Mouse (Mus musculus) spleen, postnatal 4 days (tissue): ENCODE data around the gene Hnrnpa1.
"Not testable (repeated sequence)": the region's sequence is repeated elsewhere in the genome, so short reads cannot be mapped to it uniquely, and the experiment has no call there.

Experiments
- DNase-seq, 2 experiments: peaks; one replicate each; pipeline ENCODE4 v3.0.0; 2022; ENCODE audit warnings: low spot score in 2 of 2

The Hnrnpa1 gene

GRCm38 (mm10) chr15:103272419-103273279 lies 32.4 kb downstream of the Hnrnpa1 start, which contains the start of gene Copz1:
Gene Copz1, plus strand, starts transcription at chr15:103272714.
- DNase-seq = peak; percentile 92 to 94

GRCm38 (mm10) chr15:103275943-103276342 lies 35.7 kb downstream of the Hnrnpa1 start:
- DNase-seq = not testable (repeated sequence)

- no peak for DNase-seq
These were observed 37.7 kb downstream of the Hnrnpa1 start for GRCm38 (mm10) chr15:103277949-103278348.

GRCm38 (mm10) chr15:103279750-103280149 lies 39.5 kb downstream of the Hnrnpa1 start:
- peak; percentile 67 to 84 for DNase-seq

- DNase-seq = peak; percentile 64 to 76
These were observed 40.7 kb downstream of the Hnrnpa1 start for GRCm38 (mm10) chr15:103280817-103281464.

GRCm38 (mm10) chr15:103281465-103282205 lies 41.4 kb downstream of the Hnrnpa1 start:
- no peak for DNase-seq

GRCm38 (mm10) chr15:103284066-103284465 lies 43.8 kb downstream of the Hnrnpa1 start:
- peak; percentile 62 to 81 for DNase-seq

GRCm38 (mm10) chr15:103284647-103285046 lies 44.4 kb downstream of the Hnrnpa1 start:
- no peak for DNase-seq

- no peak for DNase-seq
These were observed 45.7 kb downstream of the Hnrnpa1 start for GRCm38 (mm10) chr15:103285778-103286417.

GRCm38 (mm10) chr15:103289600-103289999 lies 49.4 kb downstream of the Hnrnpa1 start:
- no peak for DNase-seq

GRCm38 (mm10) chr15:103290417-103290816 lies 50.2 kb downstream of the Hnrnpa1 start:
- DNase-seq = no peak

GRCm38 (mm10) chr15:103290843-103291242 lies 50.6 kb downstream of the Hnrnpa1 start:
- no peak for DNase-seq

GRCm38 (mm10) chr15:103292673-103293345 lies 52.6 kb downstream of the Hnrnpa1 start:
- no peak for DNase-seq

- no peak for DNase-seq
These were observed 53.1 kb downstream of the Hnrnpa1 start for GRCm38 (mm10) chr15:103293375-103293774.

GRCm38 (mm10) chr15:103294649-103295048 lies 54.4 kb downstream of the Hnrnpa1 start:
- DNase-seq = no peak

- DNase-seq = no peak
These were observed 55.6 kb downstream of the Hnrnpa1 start for GRCm38 (mm10) chr15:103295851-103296250.
